Mouse (Mus musculus) CH12.LX (cell line): ENCODE results near the gene Pde1c. TPM values are rescaled to one million over a fixed set of nuclear protein-coding genes. Genes with fewer than 3 reads are reported as not detected.

Experiments
- DNase-seq: peaks from one replicate; pipeline ENCODE4 v3.0.0-alpha.2; 2013; ENCODE audit errors: extremely low read depth
- H3K27ac ChIP-seq: 2 replicates; pipeline ENCODE4 v1.5.1; 2012; ENCODE audit warnings: low read depth, mild to moderate bottlenecking, control low read depth, moderate library complexity; ENCODE audit not compliant: insufficient read depth
- H3K27me3 ChIP-seq: replicated peaks from 2 replicates; pipeline ENCODE3; 2012; ENCODE audit warnings: inconsistent platforms
- H3K36me3 ChIP-seq, 2 experiments: replicated peaks in 1 of 2; 2 replicates each; pipeline versions ENCODE3 to v1.6.1; 2012; ENCODE audit warnings: inconsistent platforms in 1 of 2, low read length in 1 of 2, mild to moderate bottlenecking in 1 of 2, mixed read lengths in 1 of 2, moderate library complexity in 1 of 2; ENCODE audit not compliant: control insufficient read depth in 1 of 2, insufficient read depth in 1 of 2
- H3K4me1 ChIP-seq, 2 experiments: 2 replicates each; pipeline ENCODE4 v1.6.1; 2012; ENCODE audit warnings: inconsistent platforms in 1 of 2, moderate library complexity in 1 of 2; ENCODE audit not compliant: insufficient read depth in 2 of 2, control insufficient read depth in 1 of 2
- H3K4me2 ChIP-seq: 2 replicates; pipeline ENCODE4 v1.6.1; 2012; ENCODE audit warnings: low read depth, mild to moderate bottlenecking, control low read depth; ENCODE audit not compliant: poor library complexity, insufficient read depth, severe bottlenecking
- H3K4me3 ChIP-seq, 3 experiments: fragments of 150-350 bp in 1 of 3; sonication (generic) in 1 of 3; replicated peaks in 1 of 3; 2 replicates each; pipeline versions ENCODE3 to v1.5.1; 2011 to 2012; ENCODE audit warnings: low read depth in 2 of 3, low read length in 2 of 3, mild to moderate bottlenecking in 2 of 3, moderate library complexity in 2 of 3, control low read depth in 1 of 3, improper control_type of control experiment in 1 of 3, inconsistent platforms in 1 of 3, mixed read lengths in 1 of 3; ENCODE audit not compliant: poor library complexity in 1 of 3
- H3K79me2 ChIP-seq: replicated peaks from 2 replicates; pipeline ENCODE4 v1.6.1; 2012; ENCODE audit warnings: mild to moderate bottlenecking, moderate library complexity; ENCODE audit not compliant: control insufficient read depth, poor library complexity, insufficient read depth, severe bottlenecking; ENCODE audit errors: extremely low read depth
- H3K9ac ChIP-seq: 2 replicates; pipeline ENCODE4 v1.6.1; 2012; ENCODE audit warnings: low read depth, mild to moderate bottlenecking, control low read depth, moderate library complexity; ENCODE audit not compliant: insufficient read depth
- H3K9me3 ChIP-seq: replicated peaks from 2 replicates; pipeline ENCODE3; 2012; ENCODE audit warnings: low read length, inconsistent platforms, mixed read lengths
- CHD2 ChIP-seq: IDR thresholded peaks from 2 replicates; pipeline ENCODE4 v1.6.1; 2011; ENCODE audit warnings: low read length, improper control_type of control experiment
- ETS1 ChIP-seq: conservative IDR thresholded peaks from 2 replicates; pipeline ENCODE4 v1.6.1; 2012; ENCODE audit warnings: low read depth, mild to moderate bottlenecking, inconsistent platforms, low read length, improper control_type of control experiment, moderate library complexity
- GABPA ChIP-seq: IDR thresholded peaks from 2 replicates; pipeline ENCODE4 v1.6.1; 2012; ENCODE audit warnings: low read depth, low read length, improper control_type of control experiment, inconsistent platforms; ENCODE audit not compliant: insufficient replicate concordance
- MAX ChIP-seq: IDR thresholded peaks from 2 replicates; pipeline ENCODE4 v1.6.1; 2011; ENCODE audit warnings: low read length, improper control_type of control experiment
- MEF2A ChIP-seq: IDR thresholded peaks from 2 replicates; pipeline ENCODE4 v1.6.1; 2014; ENCODE audit warnings: low read depth, mild to moderate bottlenecking, inconsistent platforms, low read length, improper control_type of control experiment, borderline replicate concordance
- MXI1 ChIP-seq: IDR thresholded peaks from 2 replicates; pipeline ENCODE4 v1.6.1; 2011; ENCODE audit warnings: mild to moderate bottlenecking, low read depth, low read length, improper control_type of control experiment
- NRF1 ChIP-seq: IDR thresholded peaks from 2 replicates; pipeline ENCODE4 v1.6.1; 2014; ENCODE audit warnings: low read depth, mild to moderate bottlenecking, inconsistent platforms, low read length, improper control_type of control experiment, moderate library complexity
- PAX5 ChIP-seq: IDR thresholded peaks from 2 replicates; pipeline ENCODE4 v1.6.1; 2012; ENCODE audit warnings: low read length, inconsistent platforms, mixed read lengths
- POLR2AphosphoS2 ChIP-seq: IDR thresholded peaks from 2 replicates; pipeline ENCODE4 v1.6.1; 2011; ENCODE audit warnings: low read depth, low read length, improper control_type of control experiment
- RAD21 ChIP-seq: IDR thresholded peaks from 2 replicates; pipeline ENCODE4 v1.6.1; 2011; ENCODE audit warnings: low read depth, mild to moderate bottlenecking, low read length, improper control_type of control experiment, moderate library complexity
- RCOR1 ChIP-seq: conservative IDR thresholded peaks from 2 replicates; pipeline ENCODE4 v1.6.1; 2012; ENCODE audit warnings: low read depth, mild to moderate bottlenecking, inconsistent platforms, low read length, improper control_type of control experiment
- SMC3 ChIP-seq: IDR thresholded peaks from 2 replicates; pipeline ENCODE4 v1.6.1; 2011; ENCODE audit warnings: low read depth, low read length, improper control_type of control experiment
- USF1 ChIP-seq: IDR thresholded peaks from 2 replicates; pipeline ENCODE4 v1.6.1; 2014; ENCODE audit warnings: low read depth, mild to moderate bottlenecking, inconsistent platforms, low read length, improper control_type of control experiment
- ZC3H11A ChIP-seq: IDR thresholded peaks from 2 replicates; pipeline ENCODE4 v1.6.1; 2012; ENCODE audit warnings: low read depth, mild to moderate bottlenecking, inconsistent platforms, low read length, improper control_type of control experiment
- ZMIZ1 ChIP-seq: IDR thresholded peaks from 2 replicates; pipeline ENCODE4 v1.6.1; 2012; ENCODE audit warnings: low read depth, mild to moderate bottlenecking, inconsistent platforms, low read length, improper control_type of control experiment
- ZNF384 ChIP-seq: IDR thresholded peaks from 2 replicates; pipeline ENCODE4 v1.6.1; 2012; ENCODE audit warnings: low read depth, low read length, improper control_type of control experiment, inconsistent platforms
- dilution Hi-C: fragments of 300-500 bp; cut with MboI; formaldehyde crosslinking; loops from 2 replicates; pipeline ENCODE4 v1.14.3; 2020; ENCODE audit warnings: low sequenced_read_pairs; ENCODE audit not compliant: extremely low pct_unique_long_range_greater_than_20kb, extremely low pct_ligation_motif_present
- in situ Hi-C: fragments of 300-500 bp; cut with MboI; formaldehyde crosslinking; loops from 3 replicates; pipeline ENCODE4 v1.14.3; 2019; ENCODE audit warnings: low sequenced_read_pairs, low pct_ligation_motif_present, low pct_unique_long_range_greater_than_20kb, mixed read lengths
- polyA plus RNA-seq: library from polyadenylated mRNA; unstranded; fragments of >175 nt; gene quantifications from 2 replicates; pipeline ENCODE4 v1.2.1, GENCODE M21; 2012; ENCODE audit warnings: low read depth; ENCODE audit not compliant: insufficient read length
- total RNA-seq, 2 experiments: library from RNA; depleted of rRNA; stranded (reverse); fragments of 300-350 nt in 1 of 2; fragments of >200 nt in 1 of 2; gene quantifications; 2 replicates each; pipeline ENCODE4 v1.2.3; 2012 to 2014

Gene Pde1c
- total and polyA plus RNA-seq, 3 experiments, result 2.3 to 3.8 (median 2.4) TPM

DNA sequence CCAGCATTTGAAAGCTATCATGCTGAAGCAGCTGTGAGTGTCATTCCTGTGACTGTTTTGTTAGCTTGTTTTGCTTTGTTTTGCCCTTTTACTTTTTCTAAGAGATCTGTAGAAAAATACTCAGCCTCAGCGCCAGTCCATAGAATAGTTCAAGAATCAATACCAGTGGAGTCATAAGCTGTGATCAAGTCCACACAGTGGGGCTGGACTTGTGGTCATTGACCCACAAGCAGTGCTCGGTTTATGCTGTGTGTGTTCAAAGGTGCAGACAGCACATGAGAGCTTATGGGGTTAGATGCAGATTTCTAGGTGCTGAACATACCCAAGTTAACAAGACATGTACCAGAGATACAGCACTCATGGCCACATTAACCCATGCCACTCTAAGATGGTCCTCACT lies 396.7 kb downstream of the Pde1c start:
- H3K4me1 ChIP-seq, result no peaks in the 10 kb centered on the region
- no peak overlapping the region for H3K4me2 ChIP-seq
- H3K9ac ChIP-seq, result no peak overlapping the region
- H3K36me3 ChIP-seq, result peaks cover 0 to 2% of the 10 kb centered on the region in 2 experiments
- no peak overlapping the region for H3K27ac ChIP-seq
- no peak overlapping the region for H3K4me3 ChIP-seq
- H3K9me3 ChIP-seq, result no peaks in the 10 kb centered on the region
- no peaks in the 10 kb centered on the region for H3K79me2 ChIP-seq
- no peaks in the 10 kb centered on the region for H3K27me3 ChIP-seq
- dilution Hi-C loops, result no loop called here
- DNase-seq, result no peak
- in situ Hi-C loops, result no loop called here
- TF ChIP-seq GABPA (no peak), RCOR1 (no peak), USF1 (no peak), ZMIZ1 (no peak), ZNF384 (no peak), MXI1 (no peak), RAD21 (no peak), CHD2 (no peak), POLR2AphosphoS2 (no peak), MAX (no peak), MEF2A (no peak), ZC3H11A (no peak), PAX5 (no peak)
- TF ChIP-seq, all 38 proteins: peak for 0

- in situ Hi-C loops, result no loop called here
- H3K4me1 ChIP-seq, result no peaks in the 10 kb centered on the region
- TF ChIP-seq SMC3 (no peak), USF1 (no peak), MAX (no peak), ETS1 (no peak), NRF1 (no peak), RCOR1 (no peak)
- no peaks in the 10 kb centered on the region for H3K27me3 ChIP-seq
- H3K4me3 ChIP-seq, result no peak overlapping the region
- no peak overlapping the region for H3K27ac ChIP-seq
- H3K9me3 ChIP-seq, result peaks cover 2% of the 10 kb centered on the region
- peaks cover 0 to 2% of the 10 kb centered on the region in 2 experiments for H3K36me3 ChIP-seq
- no peak for DNase-seq
- no peak overlapping the region for H3K4me2 ChIP-seq
- no peak overlapping the region for H3K9ac ChIP-seq
- H3K79me2 ChIP-seq, result no peaks in the 10 kb centered on the region
- dilution Hi-C loops, result no loop called here
These were observed 400.2 kb downstream of the Pde1c start for GRCm38 (mm10) chr6:56168736-56169135.
